Mouse (Mus musculus) heart, embryonic 12.5 days (tissue): ENCODE measurements at regions not wholly inside any gene's neighbourhood (a gene's known extent, or its start where the extent isn't known, plus 50 kb on each side); places are given as distances from the start of the nearest gene placed in this dataset.

Experiments used
- ATAC-seq: fragments of 200-750 bp; cut with Nextera tagmentation; 2 replicates; pipeline ENCODE4 v1.8.0; 2017; ENCODE audit warnings: moderate TSS enrichment, moderate library complexity; ENCODE audit not compliant: insufficient number of reproducible peaks, low FRiP score
- H3K27ac ChIP-seq: fragments of 300-500 bp; sonication (generic); 2 replicates; pipeline ENCODE4 v1.5.1; 2016; ENCODE audit warnings: mild to moderate bottlenecking, moderate library complexity; ENCODE audit not compliant: poor library complexity, severe bottlenecking
- H3K27me3 ChIP-seq: fragments of 300-500 bp; sonication (generic); replicated peaks from 2 replicates; pipeline ENCODE4 v1.6.1; 2016; ENCODE audit warnings: mild to moderate bottlenecking, moderate library complexity
- H3K36me3 ChIP-seq: fragments of 300-500 bp; sonication (generic); 2 replicates; pipeline ENCODE4 v1.6.1; 2016; ENCODE audit warnings: mild to moderate bottlenecking, moderate library complexity
- H3K4me1 ChIP-seq: fragments of 300-500 bp; sonication (generic); replicated peaks from 2 replicates; pipeline ENCODE4 v1.6.1; 2016; ENCODE audit warnings: mild to moderate bottlenecking
- H3K4me2 ChIP-seq: fragments of 300-500 bp; sonication (generic); 2 replicates; pipeline ENCODE4 v1.6.1; 2016; ENCODE audit warnings: mild to moderate bottlenecking, moderate library complexity
- H3K4me3 ChIP-seq: fragments of 300-500 bp; sonication (generic); 2 replicates; pipeline ENCODE4 v1.5.1; 2016; ENCODE audit warnings: mild to moderate bottlenecking
- H3K9ac ChIP-seq: fragments of 300-500 bp; sonication (generic); 2 replicates; pipeline ENCODE4 v1.6.1; 2016; ENCODE audit warnings: mild to moderate bottlenecking, moderate library complexity
- H3K9me3 ChIP-seq: fragments of 300-500 bp; sonication (generic); replicated peaks from 2 replicates; pipeline ENCODE4 v1.6.1; 2016; ENCODE audit warnings: mild to moderate bottlenecking, moderate library complexity
- WGBS: fragments of 180-500 bp; shearing (Covaris S2); methylation state at CpG from one replicate; pipeline ENCODE4 v1.1.7; 2016; 5-methylcytosine and 5-hydroxymethylcytosine counted together

GRCm38 (mm10) chr4:89524260-89525200, 154.7 kb upstream of the Dmrta1 start:
- H3K9ac ChIP-seq, result peak overlapping the region; percentile 74
- H3K36me3 ChIP-seq, result no peaks in the 10 kb centered on the region
- H3K27ac ChIP-seq, result no peak overlapping the region
- no peaks in the 10 kb centered on the region for H3K9me3 ChIP-seq
- H3K4me3 ChIP-seq, result peak overlapping the region; percentile 59
- peak overlapping the region; percentile 88 for H3K4me2 ChIP-seq
- ATAC-seq, result peak; percentile 42; the same call in 1 of the 2 replicates
- H3K27me3 ChIP-seq, result peaks cover 7% of the 10 kb centered on the region; the same call in 1 of the 2 replicates
- peaks cover 9% of the 10 kb centered on the region for H3K4me1 ChIP-seq
- 1% methylated on average over 40 of the region's 40 CpGs for WGBS

- Histone ChIP-seq H3K27ac (no peak overlapping the region), H3K4me1 (peaks cover 9% of the 10 kb centered on the region), H3K9ac (no peak overlapping the region), H3K27me3 (peaks cover 7% of the 10 kb centered on the region; the same call in 1 of the 2 replicates), H3K9me3 (no peaks in the 10 kb centered on the region), H3K4me3 (peak overlapping the region; percentile 59), H3K4me2 (peak overlapping the region; percentile 88), H3K36me3 (no peaks in the 10 kb centered on the region)
- WGBS, result 6% methylated on average over 10 of the region's 10 CpGs
- ATAC-seq, result no peak; the same call in 1 of the 2 replicates
Measured at GRCm38 (mm10) chr4:89523423-89524259, 155.6 kb upstream of the Dmrta1 start.

DNA sequence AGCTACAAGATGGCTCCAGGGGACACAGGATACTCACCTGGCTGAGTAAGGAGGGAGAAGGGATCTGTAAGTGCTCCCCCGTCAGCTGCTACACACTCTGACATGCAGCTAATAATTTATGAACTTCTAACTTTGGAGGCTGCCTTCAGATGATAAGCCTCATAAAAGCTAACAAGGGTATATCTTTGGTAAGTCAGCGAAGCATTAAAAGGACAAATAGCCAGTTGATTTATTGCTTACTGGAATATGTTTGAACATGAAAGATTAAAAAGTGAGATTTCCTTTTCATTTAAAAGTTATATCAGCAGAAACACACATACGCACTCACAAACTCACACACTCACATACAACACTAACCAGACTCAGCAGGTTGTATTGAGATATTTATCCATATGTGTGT, 161.2 kb upstream of the Dmrta1 start:
- H3K9me3 ChIP-seq, result no peaks in the 10 kb centered on the region

GRCm38 (mm10) chr4:89515823-89516411, 163.3 kb upstream of the Dmrta1 start:
- Histone ChIP-seq H3K9me3 (no peaks in the 10 kb centered on the region), H3K4me1 (peaks cover 4% of the 10 kb centered on the region; the same call in 1 of the 2 replicates), H3K27ac (no peak overlapping the region), H3K36me3 (no peaks in the 10 kb centered on the region), H3K27me3 (0 out of 2 replicates have a peak, but pooled peaks cover 3% of the 10 kb centered on the region), H3K4me3 (no peak overlapping the region), H3K4me2 (no peak overlapping the region), H3K9ac (no peak overlapping the region)
- ATAC-seq, result no peak
- 35% methylated on average over 7 of the region's 7 CpGs for WGBS

More for the DNA sequence above, 161.2 kb upstream of the Dmrta1 start:
- peaks cover 4% of the 10 kb centered on the region; the same call in 1 of the 2 replicates for H3K4me1 ChIP-seq
- H3K27me3 ChIP-seq, result 0 out of 2 replicates have a peak, but pooled peaks cover 3% of the 10 kb centered on the region
- 77% methylated on average over 3 of the region's 3 CpGs for WGBS
- H3K9ac ChIP-seq, result no peak overlapping the region
- ATAC-seq, result no peak
- H3K36me3 ChIP-seq, result no peaks in the 10 kb centered on the region
- no peak overlapping the region for H3K4me2 ChIP-seq
- H3K4me3 ChIP-seq, result no peak overlapping the region
- no peak overlapping the region for H3K27ac ChIP-seq

DNA sequence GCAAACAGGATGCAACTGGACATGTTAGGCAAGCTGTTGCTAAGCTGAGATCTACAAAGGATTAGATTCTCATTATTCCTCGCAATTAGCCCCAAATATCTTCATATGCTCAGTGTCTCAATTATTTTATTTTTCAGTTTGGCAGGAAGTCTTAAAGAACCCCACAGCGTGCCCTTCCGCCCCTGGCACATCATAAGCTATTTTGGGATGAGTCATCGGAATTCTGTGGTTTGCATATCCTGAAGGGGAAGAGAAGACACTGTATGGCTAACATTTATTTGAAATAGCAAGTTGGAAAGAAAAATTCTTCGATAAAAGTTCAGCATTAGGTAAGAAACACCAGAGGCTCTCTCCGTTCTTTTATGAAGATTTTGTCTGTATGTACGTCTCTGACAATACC, 164.3 kb upstream of the Dmrta1 start:
- H3K36me3 ChIP-seq, result no peaks in the 10 kb centered on the region
- H3K27me3 ChIP-seq, result 0 out of 2 replicates have a peak, but pooled peaks cover 3% of the 10 kb centered on the region
- ATAC-seq, result no peak
- no peak overlapping the region for H3K9ac ChIP-seq
- no peaks in the 10 kb centered on the region for H3K9me3 ChIP-seq
- H3K4me1 ChIP-seq, result peaks cover 4% of the 10 kb centered on the region; the same call in 1 of the 2 replicates
- no peak overlapping the region for H3K4me2 ChIP-seq
- no peak overlapping the region for H3K4me3 ChIP-seq
- H3K27ac ChIP-seq, result no peak overlapping the region
- WGBS, result 75% methylated on average over 7 of the region's 7 CpGs

DNA sequence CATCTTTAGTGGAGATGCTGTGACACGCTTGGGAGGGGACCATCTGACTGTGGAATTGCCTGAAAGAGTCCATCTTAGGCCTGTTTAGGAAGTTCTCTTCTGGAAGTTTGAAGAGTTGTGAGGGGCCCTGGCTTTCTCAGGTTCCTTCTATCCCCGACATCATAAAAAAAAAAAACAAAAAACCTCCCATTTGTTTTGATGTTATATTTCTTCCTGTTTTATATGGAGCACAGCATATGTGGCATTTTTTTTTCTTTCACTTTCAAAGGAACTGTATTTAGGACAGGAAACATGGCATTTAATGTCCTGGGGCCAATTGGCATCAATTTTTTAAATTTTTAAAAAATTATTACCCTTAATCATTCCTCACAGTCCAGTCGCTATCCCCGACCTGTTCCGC, 168.6 kb upstream of the Dmrta1 start:
- Histone ChIP-seq H3K4me1 (no peaks in the 10 kb centered on the region), H3K4me2 (no peak overlapping the region), H3K9me3 (no peaks in the 10 kb centered on the region), H3K9ac (no peak overlapping the region), H3K27ac (no peak overlapping the region), H3K27me3 (no peaks in the 10 kb centered on the region), H3K36me3 (no peaks in the 10 kb centered on the region), H3K4me3 (no peak overlapping the region)
- 83% methylated on average over 5 of the region's 5 CpGs for WGBS
- ATAC-seq, result no peak

- Histone ChIP-seq H3K9ac (no peak overlapping the region), H3K4me1 (no peaks in the 10 kb centered on the region), H3K4me2 (no peak overlapping the region), H3K9me3 (no peaks in the 10 kb centered on the region), H3K27ac (no peak overlapping the region), H3K36me3 (no peaks in the 10 kb centered on the region), H3K4me3 (no peak overlapping the region), H3K27me3 (no peaks in the 10 kb centered on the region)
- no peak for ATAC-seq
- WGBS, result 64% methylated on average over 13 of the region's 13 CpGs
Measured at GRCm38 (mm10) chr4:89509655-89510391, 169.4 kb upstream of the Dmrta1 start.

DNA sequence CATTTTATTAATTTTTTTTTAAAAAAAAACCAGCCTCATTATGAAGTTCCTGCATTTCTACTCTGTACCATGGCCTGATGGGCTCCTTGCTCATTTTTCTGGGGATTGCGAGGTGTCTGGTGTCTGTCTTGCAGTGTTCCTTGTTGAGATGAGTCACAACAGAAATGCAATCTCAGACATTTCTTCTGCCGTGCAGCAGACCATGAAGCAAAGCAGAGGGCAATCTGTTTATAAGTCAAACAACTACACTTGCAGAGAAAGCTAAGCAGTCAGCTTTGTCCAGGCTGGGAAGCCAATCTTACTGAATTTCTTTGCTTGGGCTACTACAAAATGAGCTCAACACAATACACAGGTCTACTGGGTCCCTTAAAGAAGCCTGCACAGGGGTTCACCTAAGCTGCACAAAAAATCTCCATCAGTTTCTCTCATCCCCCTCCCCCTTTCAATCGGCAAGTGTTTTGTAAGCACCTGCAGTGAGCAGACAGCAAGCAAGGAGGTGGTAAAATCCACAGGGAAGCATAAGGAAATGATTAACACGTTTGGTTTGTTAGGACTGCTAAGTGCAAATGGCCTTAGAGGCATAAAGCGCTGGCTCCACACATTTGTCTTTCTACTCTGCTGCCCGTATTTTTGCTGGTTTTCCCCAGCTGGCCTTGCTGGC, 171.0 kb upstream of the Dmrta1 start:
- ATAC-seq, result no peak
- Histone ChIP-seq H3K4me3 (no peak overlapping the region), H3K9me3 (no peaks in the 10 kb centered on the region), H3K9ac (no peak overlapping the region), H3K4me2 (no peak overlapping the region), H3K27ac (no peak overlapping the region), H3K27me3 (no peaks in the 10 kb centered on the region), H3K36me3 (no peaks in the 10 kb centered on the region), H3K4me1 (no peaks in the 10 kb centered on the region)
- WGBS, result 32% methylated on average over 6 of the region's 6 CpGs

DNA sequence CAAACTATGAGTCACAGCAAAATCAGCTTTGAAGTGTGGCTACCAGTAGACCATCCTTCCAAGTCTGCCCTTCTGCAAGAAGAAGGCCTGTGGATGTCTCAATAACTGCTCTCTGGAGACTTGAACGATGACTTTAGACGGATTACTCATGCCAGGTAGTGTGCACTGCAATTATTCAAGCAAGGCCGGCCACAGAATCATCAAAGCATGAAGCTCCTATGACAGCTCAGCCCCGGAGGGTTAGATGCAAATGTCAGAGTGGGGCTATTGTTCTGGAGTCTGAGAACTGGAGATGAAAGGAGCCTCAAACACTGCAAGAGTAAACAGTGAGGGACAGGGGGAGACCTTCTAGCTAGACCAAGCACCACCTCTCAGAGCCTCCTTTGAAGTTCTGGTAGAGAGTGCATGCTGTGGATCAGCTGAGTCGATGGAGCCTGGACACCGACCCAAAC, 173.8 kb upstream of the Dmrta1 start:
- H3K36me3 ChIP-seq, result no peaks in the 10 kb centered on the region
- no peak overlapping the region for H3K4me3 ChIP-seq
- H3K27ac ChIP-seq, result no peak overlapping the region
- H3K9ac ChIP-seq, result no peak overlapping the region
- no peak overlapping the region for H3K4me2 ChIP-seq
- 44% methylated on average over 6 of the region's 6 CpGs for WGBS
- H3K4me1 ChIP-seq, result no peaks in the 10 kb centered on the region
- H3K27me3 ChIP-seq, result no peaks in the 10 kb centered on the region
- H3K9me3 ChIP-seq, result no peaks in the 10 kb centered on the region
- ATAC-seq, result no peak

DNA sequence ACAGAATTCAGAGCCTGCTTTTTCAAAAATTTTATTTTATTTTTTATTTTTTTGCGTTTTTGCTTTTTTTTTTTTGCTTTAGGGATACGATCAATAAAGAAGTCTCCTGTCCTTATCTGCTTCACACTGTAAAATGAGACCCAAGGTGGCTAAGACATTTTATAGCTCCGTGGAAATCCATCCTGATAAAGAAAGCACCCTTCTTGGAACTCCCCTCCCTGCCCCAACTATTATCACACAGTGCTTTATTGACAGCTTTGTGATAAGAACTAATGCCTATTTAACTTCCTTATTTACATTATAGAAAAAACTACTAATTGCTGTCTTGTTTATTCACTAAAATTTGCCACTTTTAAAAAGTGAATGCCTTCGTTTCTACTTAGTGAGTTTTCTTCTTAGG, 179.0 kb upstream of the Dmrta1 start:
- no peaks in the 10 kb centered on the region for H3K36me3 ChIP-seq
- no peak overlapping the region for H3K4me3 ChIP-seq
- no peaks in the 10 kb centered on the region for H3K4me1 ChIP-seq
- no peaks in the 10 kb centered on the region for H3K9me3 ChIP-seq
- no peak overlapping the region for H3K27ac ChIP-seq
- H3K4me2 ChIP-seq, result no peak overlapping the region
- ATAC-seq, result no peak
- WGBS, result 36% methylated on average over 4 of the region's 4 CpGs
- no peak overlapping the region for H3K9ac ChIP-seq
- H3K27me3 ChIP-seq, result no peaks in the 10 kb centered on the region
